Mouse (Mus musculus): ENCODE data around the gene Mlc1. TPM values are rescaled to one million over a fixed set of nuclear protein-coding genes. Genes with fewer than 3 reads are reported as not detected.

The Mlc1 gene
- polyA plus RNA-seq, 1 experiment: 0.08 TPM

GRCm38 (mm10) chr15:89001245-89001644 lies 22.4 kb upstream of the Mlc1 start:
- no peaks in the 10 kb centered on the region for H3K36me3 ChIP-seq (ENCODE audit: control insufficient read depth, insufficient read depth, low read length)
- H3K4me3 ChIP-seq (ENCODE audit: control insufficient read depth, insufficient read depth, low read length): no peak overlapping the region
- no peak for DNase-seq
- no peak for TF ChIP-seq CTCF (IDR thresholded peaks at IDR 0.05; ENCODE audit: borderline replicate concordance, control insufficient read depth, extremely low read depth, insufficient read depth, low read length, poor library complexity)
- 52% methylated on average over 3 of the region's 3 CpGs for WGBS
- no peaks in the 10 kb centered on the region for H3K4me1 ChIP-seq (replicated peaks; ENCODE audit: control insufficient read depth, insufficient read depth, low read length)
- H3K27me3 ChIP-seq (ENCODE audit: control insufficient read depth, insufficient read depth, low read length): no peaks in the 10 kb centered on the region
- H3K27ac ChIP-seq (ENCODE audit: control insufficient read depth, insufficient read depth, low read length): no peak overlapping the region

- H3K27ac ChIP-seq (ENCODE audit: control insufficient read depth, insufficient read depth, low read length): no peak overlapping the region
- 80% methylated on average over 2 of the region's 2 CpGs for WGBS
- no peaks in the 10 kb centered on the region for H3K27me3 ChIP-seq (ENCODE audit: control insufficient read depth, insufficient read depth, low read length)
Observed at GRCm38 (mm10) chr15:89000367-89000766, 21.6 kb upstream of the Mlc1 start.

GRCm38 (mm10) chr15:88999124-88999523 lies 20.3 kb upstream of the Mlc1 start:
- H3K36me3 ChIP-seq (ENCODE audit: control insufficient read depth, insufficient read depth, low read length): no peaks in the 10 kb centered on the region
- 89% methylated on average over 2 of the region's 2 CpGs for WGBS
- no peak for DNase-seq
- no peaks in the 10 kb centered on the region for H3K27me3 ChIP-seq (ENCODE audit: control insufficient read depth, insufficient read depth, low read length)
- H3K4me3 ChIP-seq (ENCODE audit: control insufficient read depth, insufficient read depth, low read length): no peak overlapping the region
- no peaks in the 10 kb centered on the region for H3K4me1 ChIP-seq (replicated peaks; ENCODE audit: control insufficient read depth, insufficient read depth, low read length)
- TF ChIP-seq CTCF (IDR thresholded peaks at IDR 0.05; ENCODE audit: borderline replicate concordance, control insufficient read depth, extremely low read depth, insufficient read depth, low read length, poor library complexity): no peak
- TF ChIP-seq POLR2A (IDR thresholded peaks at IDR 0.05; ENCODE audit: control insufficient read depth, extremely low read depth, insufficient read depth, low read length, poor library complexity): no peak
- H3K27ac ChIP-seq (ENCODE audit: control insufficient read depth, insufficient read depth, low read length): no peak overlapping the region

More at GRCm38 (mm10) chr15:89000367-89000766, 21.6 kb upstream of the Mlc1 start:
- no peaks in the 10 kb centered on the region for H3K4me1 ChIP-seq (replicated peaks; ENCODE audit: control insufficient read depth, insufficient read depth, low read length)
- no peak overlapping the region for H3K4me3 ChIP-seq (ENCODE audit: control insufficient read depth, insufficient read depth, low read length)
- no peak for TF ChIP-seq CTCF (IDR thresholded peaks at IDR 0.05; ENCODE audit: borderline replicate concordance, control insufficient read depth, extremely low read depth, insufficient read depth, low read length, poor library complexity)
- TF ChIP-seq POLR2A (IDR thresholded peaks at IDR 0.05; ENCODE audit: control insufficient read depth, extremely low read depth, insufficient read depth, low read length, poor library complexity): no peak
- no peak for DNase-seq
- H3K36me3 ChIP-seq (ENCODE audit: control insufficient read depth, insufficient read depth, low read length): no peaks in the 10 kb centered on the region

GRCm38 (mm10) chr15:88998636-88999035 lies 19.8 kb upstream of the Mlc1 start:
- Histone ChIP-seq H3K27me3 (ENCODE audit: control insufficient read depth, insufficient read depth, low read length) (no peaks in the 10 kb centered on the region), H3K4me1 (replicated peaks; ENCODE audit: control insufficient read depth, insufficient read depth, low read length) (no peaks in the 10 kb centered on the region), H3K36me3 (ENCODE audit: control insufficient read depth, insufficient read depth, low read length) (no peaks in the 10 kb centered on the region), H3K4me3 (ENCODE audit: control insufficient read depth, insufficient read depth, low read length) (no peak overlapping the region), H3K27ac (ENCODE audit: control insufficient read depth, insufficient read depth, low read length) (no peak overlapping the region)
- no peak for TF ChIP-seq CTCF (IDR thresholded peaks at IDR 0.05; ENCODE audit: borderline replicate concordance, control insufficient read depth, extremely low read depth, insufficient read depth, low read length, poor library complexity)
- WGBS: 78% methylated on average over 8 of the region's 8 CpGs
- DNase-seq: no peak

GRCm38 (mm10) chr15:88989236-88989635 lies 10.4 kb upstream of the Mlc1 start:
- Histone ChIP-seq H3K27me3 (ENCODE audit: control insufficient read depth, insufficient read depth, low read length) (no peaks in the 10 kb centered on the region), H3K4me3 (ENCODE audit: control insufficient read depth, insufficient read depth, low read length) (no peak overlapping the region), H3K27ac (ENCODE audit: control insufficient read depth, insufficient read depth, low read length) (no peak overlapping the region), H3K4me1 (replicated peaks; ENCODE audit: control insufficient read depth, insufficient read depth, low read length) (no peaks in the 10 kb centered on the region), H3K36me3 (ENCODE audit: control insufficient read depth, insufficient read depth, low read length) (no peaks in the 10 kb centered on the region)
- 8% methylated on average over 2 of the region's 2 CpGs for WGBS
- no peak for DNase-seq
- no peak for TF ChIP-seq CTCF (IDR thresholded peaks at IDR 0.05; ENCODE audit: borderline replicate concordance, control insufficient read depth, extremely low read depth, insufficient read depth, low read length, poor library complexity)
- no peak for TF ChIP-seq POLR2A (IDR thresholded peaks at IDR 0.05; ENCODE audit: control insufficient read depth, extremely low read depth, insufficient read depth, low read length, poor library complexity)

GRCm38 (mm10) chr15:88982534-88983079 lies 3.8 kb upstream of the Mlc1 start, which contains the start of gene Mov10l1:
Mov10l1 (plus strand) TSS chr15:88982909.
- Histone ChIP-seq H3K27ac (ENCODE audit: control insufficient read depth, insufficient read depth, low read length) (no peak within 1 kb of the TSS), H3K27me3 (ENCODE audit: control insufficient read depth, insufficient read depth, low read length) (no peaks in the 10 kb centered on the region), H3K36me3 (ENCODE audit: control insufficient read depth, insufficient read depth, low read length) (no peaks in the 10 kb centered on the region), H3K4me1 (replicated peaks; ENCODE audit: control insufficient read depth, insufficient read depth, low read length) (no peaks in the 10 kb centered on the region), H3K4me3 (ENCODE audit: control insufficient read depth, insufficient read depth, low read length) (no peak within 1 kb of the TSS)
- WGBS: 96% methylated on average over 31 of the region's 31 CpGs
- no peak for DNase-seq
- TF ChIP-seq CTCF (IDR thresholded peaks at IDR 0.05; ENCODE audit: borderline replicate concordance, control insufficient read depth, extremely low read depth, insufficient read depth, low read length, poor library complexity): no peak

GRCm38 (mm10) chr15:88979138-88979446 lies 285 bp upstream of the Mlc1 start:
- DNase-seq: no peak
- Histone ChIP-seq H3K27me3 (ENCODE audit: control insufficient read depth, insufficient read depth, low read length) (no peaks in the 10 kb centered on the region), H3K36me3 (ENCODE audit: control insufficient read depth, insufficient read depth, low read length) (no peaks in the 10 kb centered on the region), H3K27ac (ENCODE audit: control insufficient read depth, insufficient read depth, low read length) (no peak overlapping the region), H3K4me1 (replicated peaks; ENCODE audit: control insufficient read depth, insufficient read depth, low read length) (no peaks in the 10 kb centered on the region), H3K4me3 (ENCODE audit: control insufficient read depth, insufficient read depth, low read length) (no peak overlapping the region)
- no peak for TF ChIP-seq CTCF (IDR thresholded peaks at IDR 0.05; ENCODE audit: borderline replicate concordance, control insufficient read depth, extremely low read depth, insufficient read depth, low read length, poor library complexity)
- TF ChIP-seq POLR2A (IDR thresholded peaks at IDR 0.05; ENCODE audit: control insufficient read depth, extremely low read depth, insufficient read depth, low read length, poor library complexity): no peak
- 85% methylated on average over 3 of the region's 3 CpGs for WGBS
